Mouse (Mus musculus) embryonic facial prominence, embryonic 10.5 days (tissue): ENCODE data around the gene Wdr18. TPM values are rescaled to one million over a fixed set of nuclear protein-coding genes. Genes with fewer than 3 reads are reported as not detected.

Source experiments
- DNase-seq: peaks from one replicate; pipeline ENCODE4 v3.0.0-alpha.2; 2017; ENCODE audit warnings: low spot score
- H3K27ac ChIP-seq: fragments of 300-500 bp; sonication (generic); replicated peaks from 2 replicates; pipeline ENCODE4 v1.5.1; 2016; ENCODE audit warnings: mild to moderate bottlenecking
- H3K27me3 ChIP-seq: fragments of 300-500 bp; sonication (generic); replicated peaks from 2 replicates; pipeline ENCODE4 v1.6.1; 2016; ENCODE audit warnings: low read depth, mild to moderate bottlenecking; ENCODE audit not compliant: poor library complexity, severe bottlenecking
- H3K36me3 ChIP-seq: fragments of 300-500 bp; sonication (generic); replicated peaks from 2 replicates; pipeline ENCODE4 v1.6.1; 2016; ENCODE audit warnings: mild to moderate bottlenecking, moderate library complexity
- H3K4me1 ChIP-seq: fragments of 300-500 bp; sonication (generic); 2 replicates; pipeline ENCODE4 v1.6.1; 2016
- H3K4me3 ChIP-seq: fragments of 300-500 bp; sonication (generic); 2 replicates; pipeline ENCODE4 v1.5.1; 2016; ENCODE audit warnings: mild to moderate bottlenecking, moderate library complexity
- H3K9me3 ChIP-seq: fragments of 300-500 bp; sonication (generic); 2 replicates; pipeline ENCODE4 v1.6.1; 2016; ENCODE audit warnings: mild to moderate bottlenecking
- WGBS: fragments of 180-500 bp; shearing (Covaris S2); methylation state at CpG from one replicate; pipeline ENCODE4 v1.1.7; 2016; 5-methylcytosine and 5-hydroxymethylcytosine counted together
- polyA plus RNA-seq: library from polyadenylated mRNA; unstranded; fragments of >200 nt; fragmentation: Nextera tagmentation; extraction: Ambion mirVana; gene quantifications from 2 replicates; pipeline ENCODE4 v1.2.1, GENCODE M21; 2016

Gene Wdr18
- polyA plus RNA-seq, 1 experiment from 2014 or later: 166 TPM

DNA sequence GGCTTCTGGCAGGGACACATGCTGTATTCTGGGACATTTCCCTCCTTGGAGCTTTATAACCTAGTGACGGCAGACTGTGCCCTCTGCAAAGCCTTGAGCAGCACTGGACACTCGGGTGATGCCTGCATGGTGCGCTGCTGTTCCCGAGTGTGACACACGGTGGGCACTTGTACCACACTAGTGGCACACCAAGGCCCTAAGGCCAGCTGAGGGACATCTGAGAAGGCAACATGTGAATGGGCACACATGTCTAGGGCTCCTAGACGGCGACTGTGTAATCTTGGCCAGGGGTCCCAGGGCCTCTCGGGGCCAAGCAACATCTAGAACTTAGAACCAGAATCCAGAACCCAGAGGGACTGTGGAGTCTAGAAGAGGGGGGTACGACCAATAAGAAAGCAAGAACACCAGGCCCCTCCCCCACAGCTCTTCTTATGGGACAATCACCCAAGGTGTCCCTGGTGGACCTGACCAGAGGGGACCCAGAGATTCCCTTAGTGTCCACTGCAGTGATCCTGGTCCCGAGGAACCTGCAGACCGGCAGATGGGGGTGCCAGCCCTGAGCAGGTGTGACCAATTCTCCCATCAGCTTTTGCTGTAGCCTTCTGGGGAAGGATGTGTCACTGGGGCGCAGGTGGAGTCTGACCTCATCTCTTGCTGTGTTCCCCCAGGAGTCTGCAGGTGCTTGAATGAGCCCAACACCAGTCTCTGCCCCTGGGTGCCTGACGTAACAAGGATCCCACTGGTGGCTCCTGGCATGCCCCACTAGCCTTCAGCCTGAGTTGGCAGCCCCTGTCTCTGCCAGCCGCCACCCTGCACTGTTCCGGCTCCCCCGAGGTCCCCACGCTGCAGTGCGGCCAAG is 29.8 kb upstream of the Wdr18 start:
- Histone ChIP-seq H3K4me3 (peak overlapping the region; percentile 79), H3K36me3 (peaks cover 56% of the 10 kb centered on the region), H3K9me3 (no peaks in the 10 kb centered on the region), H3K27ac (peak overlapping the region; percentile 94), H3K4me1 (peaks cover 88% of the 10 kb centered on the region), H3K27me3 (no peaks in the 10 kb centered on the region)
- DNase-seq: no peak
- WGBS: 90% methylated on average over 18 of the region's 18 CpGs

DNA sequence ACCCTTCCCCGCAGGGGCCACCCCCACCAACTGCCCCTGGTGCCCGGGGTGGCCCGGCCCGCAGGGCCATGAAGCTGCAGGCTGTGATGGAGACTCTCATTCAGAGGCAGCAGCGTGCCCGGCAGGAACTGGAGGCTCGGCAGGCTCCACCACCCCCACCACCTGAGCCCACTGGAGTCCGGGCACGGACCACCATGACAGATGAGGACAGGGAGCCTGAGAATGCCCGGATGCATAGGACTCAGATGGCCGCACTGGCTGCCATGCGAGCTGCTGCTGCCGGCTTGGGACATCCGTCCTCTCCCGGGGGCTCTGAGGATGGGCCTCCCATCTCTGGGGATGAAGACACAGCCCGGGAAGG is 29.1 kb upstream of the Wdr18 start:
- no peak for DNase-seq
- H3K4me3 ChIP-seq: peak overlapping the region; percentile 42; the same call in 1 of the 2 replicates
- WGBS: 90% methylated on average over 16 of the region's 16 CpGs
- no peaks in the 10 kb centered on the region for H3K27me3 ChIP-seq
- H3K9me3 ChIP-seq: no peaks in the 10 kb centered on the region
- peaks cover 62% of the 10 kb centered on the region for H3K36me3 ChIP-seq
- 0 out of 2 replicates have a peak overlapping the region, but pooled peaks have one; percentile 24 for H3K27ac ChIP-seq
- peaks cover 84% of the 10 kb centered on the region for H3K4me1 ChIP-seq

DNA sequence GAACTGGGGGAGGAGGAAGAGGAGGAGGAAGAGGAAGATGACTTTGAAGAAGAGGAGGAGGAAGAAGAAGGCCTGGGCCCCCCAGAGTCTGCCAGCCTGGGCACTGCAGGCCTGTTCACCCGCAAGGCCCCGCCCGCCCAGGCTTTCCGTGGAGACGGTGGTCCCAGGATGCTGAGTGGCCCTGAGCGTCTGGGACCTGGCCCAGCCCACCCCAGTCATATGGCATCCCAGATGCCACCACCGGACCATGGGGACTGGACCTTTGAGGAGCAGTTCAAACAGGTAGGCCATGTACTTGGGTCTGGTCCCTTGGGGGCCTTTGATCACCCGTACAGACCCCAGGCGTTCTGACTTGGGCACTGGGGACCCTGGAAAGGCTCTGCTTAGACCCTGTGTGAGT is 28.2 kb upstream of the Wdr18 start:
- H3K36me3 ChIP-seq: peaks cover 72% of the 10 kb centered on the region
- 85% methylated on average over 9 of the region's 9 CpGs for WGBS

DNA sequence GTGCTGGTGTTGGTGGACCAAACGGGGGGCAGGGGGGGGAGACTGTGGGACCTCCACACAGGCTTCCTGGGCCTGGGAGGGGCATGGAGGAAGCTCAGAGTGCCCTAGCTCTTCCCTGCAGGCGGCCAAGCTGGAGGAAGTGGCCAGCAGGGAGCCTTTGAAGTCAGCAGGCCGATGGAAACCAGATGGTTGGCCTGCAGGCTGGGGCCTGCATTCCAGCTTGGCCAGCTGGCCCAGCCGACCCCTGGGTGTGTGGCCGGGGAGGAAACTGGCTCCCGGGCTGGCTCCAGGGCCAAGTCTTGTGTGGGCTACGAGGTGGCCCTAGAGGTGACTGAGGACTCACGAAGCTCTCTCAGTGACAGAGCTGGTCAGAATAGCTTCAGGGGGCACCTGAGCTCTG is 27.2 kb upstream of the Wdr18 start:
- peak overlapping the region; percentile 42 for H3K4me3 ChIP-seq
- H3K36me3 ChIP-seq: peaks cover 81% of the 10 kb centered on the region
- H3K9me3 ChIP-seq: no peaks in the 10 kb centered on the region
- DNase-seq: peak; percentile 88
- no peaks in the 10 kb centered on the region for H3K27me3 ChIP-seq
- peak overlapping the region; percentile 79 for H3K27ac ChIP-seq
- peaks cover 91% of the 10 kb centered on the region for H3K4me1 ChIP-seq
- 15% methylated on average over 8 of the region's 8 CpGs for WGBS

More for the DNA sequence above, 28.2 kb upstream of the Wdr18 start:
- no peaks in the 10 kb centered on the region for H3K9me3 ChIP-seq
- peak overlapping the region; percentile 79 for H3K27ac ChIP-seq
- H3K27me3 ChIP-seq: no peaks in the 10 kb centered on the region
- peak overlapping the region; percentile 42; the same call in 1 of the 2 replicates for H3K4me3 ChIP-seq
- peaks cover 82% of the 10 kb centered on the region for H3K4me1 ChIP-seq
- DNase-seq: no peak

DNA sequence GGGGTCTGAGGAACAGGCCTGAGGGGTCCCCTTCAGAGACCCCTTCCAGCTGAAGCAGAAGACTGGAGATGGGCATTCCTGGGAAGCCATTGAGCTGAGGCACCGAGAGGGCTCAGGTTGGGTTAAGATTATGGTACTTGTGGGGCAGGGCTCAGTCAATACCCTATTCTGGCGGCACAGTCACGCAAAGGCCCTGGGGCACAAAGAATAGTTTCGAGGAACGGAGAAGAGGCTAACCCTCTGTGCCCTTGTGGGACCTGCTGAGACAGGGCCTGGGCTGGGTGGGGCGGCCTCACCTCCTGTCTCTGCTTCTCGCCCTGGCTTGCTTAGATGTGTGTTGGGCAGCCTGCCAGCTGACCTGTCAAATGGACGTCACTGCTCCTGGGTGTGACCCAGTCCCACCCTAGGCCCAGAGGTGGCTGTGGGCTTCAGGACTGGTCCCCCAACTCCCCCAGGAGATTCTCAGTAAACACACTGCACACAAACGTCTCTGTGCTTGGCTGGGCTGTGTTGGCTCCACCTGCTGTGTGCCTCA is 26.7 kb upstream of the Wdr18 start:
- WGBS: 60% methylated on average over 9 of the region's 9 CpGs
- H3K36me3 ChIP-seq: peaks cover 86% of the 10 kb centered on the region

DNA sequence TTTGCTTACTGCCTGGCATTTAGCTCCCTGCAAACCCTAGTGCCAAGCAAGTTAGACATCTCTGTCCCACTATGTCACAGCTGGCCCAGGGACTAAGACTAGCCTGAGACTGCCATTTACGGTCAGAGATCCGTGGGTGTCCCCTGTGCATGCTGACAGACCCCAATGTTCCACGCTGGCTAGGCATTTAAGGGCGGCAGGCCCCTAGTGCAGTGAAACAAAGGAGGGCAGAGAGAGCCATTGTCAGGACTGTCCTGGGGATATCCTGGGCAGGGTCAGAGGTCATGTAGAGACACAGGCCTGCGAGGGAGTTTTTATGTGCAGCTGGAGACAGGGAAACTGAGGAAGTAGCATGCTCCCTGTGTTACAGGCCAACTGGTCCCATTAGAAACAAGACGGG is 26.1 kb upstream of the Wdr18 start:
- H3K4me3 ChIP-seq: peak overlapping the region; percentile 42
- no peaks in the 10 kb centered on the region for H3K9me3 ChIP-seq
- H3K27ac ChIP-seq: peak overlapping the region; percentile 79
- H3K27me3 ChIP-seq: no peaks in the 10 kb centered on the region
- H3K36me3 ChIP-seq: peaks cover 92% of the 10 kb centered on the region
- DNase-seq: no peak
- 47% methylated on average over 6 of the region's 6 CpGs for WGBS
- H3K4me1 ChIP-seq: peaks cover 92% of the 10 kb centered on the region

More for the DNA sequence above, 26.7 kb upstream of the Wdr18 start:
- Histone ChIP-seq H3K27me3 (no peaks in the 10 kb centered on the region), H3K4me3 (peak overlapping the region; percentile 42), H3K9me3 (no peaks in the 10 kb centered on the region), H3K4me1 (peaks cover 92% of the 10 kb centered on the region), H3K27ac (peak overlapping the region; percentile 79)
- no peak for DNase-seq

- no peaks in the 10 kb centered on the region for H3K9me3 ChIP-seq
- DNase-seq: no peak
- no peaks in the 10 kb centered on the region for H3K27me3 ChIP-seq
- H3K36me3 ChIP-seq: peaks cover 96% of the 10 kb centered on the region
- H3K4me3 ChIP-seq: peak overlapping the region; percentile 42
- peak overlapping the region; percentile 79 for H3K27ac ChIP-seq
- peaks cover 92% of the 10 kb centered on the region for H3K4me1 ChIP-seq
- WGBS: 74% methylated on average over 13 of the region's 13 CpGs
Observed at GRCm38 (mm10) chr10:79934272-79934721, 25.7 kb upstream of the Wdr18 start.

DNA sequence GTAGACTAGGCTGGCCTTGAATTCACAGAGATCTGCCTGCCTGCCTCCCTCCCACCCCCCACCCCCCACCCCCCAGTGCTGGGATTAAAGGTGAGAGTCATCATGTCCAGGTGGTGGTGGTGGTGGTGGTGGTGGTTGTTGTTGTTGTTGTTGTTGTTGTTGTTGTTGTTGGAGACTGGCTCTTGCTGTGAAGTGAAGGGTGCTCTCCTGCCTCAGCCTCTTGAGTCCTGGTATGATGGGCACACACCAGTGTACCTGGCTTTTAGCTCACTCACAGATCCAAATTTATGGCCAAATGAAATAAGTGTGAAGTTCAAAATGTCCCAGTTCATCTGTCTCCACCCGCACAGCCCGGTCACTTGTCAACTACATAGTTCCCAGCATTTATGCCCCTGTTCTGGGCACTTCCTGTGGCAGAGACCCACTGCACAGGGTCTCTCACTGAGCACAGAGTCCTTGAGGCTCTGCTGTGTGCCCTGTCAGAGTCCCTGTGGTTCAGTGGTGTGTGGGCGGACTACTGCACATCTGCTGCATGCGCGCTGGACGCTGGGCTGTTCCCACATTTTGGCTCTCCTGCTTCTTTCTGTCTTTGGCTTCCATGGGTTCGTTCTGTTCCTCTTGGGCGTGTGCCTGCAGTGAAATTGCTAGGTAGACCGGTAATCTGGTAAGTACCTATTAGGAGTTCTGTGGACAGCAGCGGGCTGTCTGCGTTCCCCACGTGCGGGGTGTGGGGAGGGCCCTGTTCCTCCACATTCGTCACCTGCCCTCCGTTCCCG is 25.0 kb upstream of the Wdr18 start:
- Histone ChIP-seq H3K9me3 (no peaks in the 10 kb centered on the region), H3K4me3 (0 out of 2 replicates have a peak overlapping the region, but pooled peaks have one; percentile 8), H3K36me3 (peaks cover 99% of the 10 kb centered on the region), H3K27me3 (no peaks in the 10 kb centered on the region), H3K27ac (0 out of 2 replicates have a peak overlapping the region, but pooled peaks have one; percentile 79), H3K4me1 (peaks cover 92% of the 10 kb centered on the region)
- no peak for DNase-seq
- WGBS: 91% methylated on average over 16 of the region's 16 CpGs

GRCm38 (mm10) chr10:79936284-79936910 is 23.6 kb upstream of the Wdr18 start:
- peaks cover 99% of the 10 kb centered on the region for H3K36me3 ChIP-seq
- 72% methylated on average over 10 of the region's 10 CpGs for WGBS

DNA sequence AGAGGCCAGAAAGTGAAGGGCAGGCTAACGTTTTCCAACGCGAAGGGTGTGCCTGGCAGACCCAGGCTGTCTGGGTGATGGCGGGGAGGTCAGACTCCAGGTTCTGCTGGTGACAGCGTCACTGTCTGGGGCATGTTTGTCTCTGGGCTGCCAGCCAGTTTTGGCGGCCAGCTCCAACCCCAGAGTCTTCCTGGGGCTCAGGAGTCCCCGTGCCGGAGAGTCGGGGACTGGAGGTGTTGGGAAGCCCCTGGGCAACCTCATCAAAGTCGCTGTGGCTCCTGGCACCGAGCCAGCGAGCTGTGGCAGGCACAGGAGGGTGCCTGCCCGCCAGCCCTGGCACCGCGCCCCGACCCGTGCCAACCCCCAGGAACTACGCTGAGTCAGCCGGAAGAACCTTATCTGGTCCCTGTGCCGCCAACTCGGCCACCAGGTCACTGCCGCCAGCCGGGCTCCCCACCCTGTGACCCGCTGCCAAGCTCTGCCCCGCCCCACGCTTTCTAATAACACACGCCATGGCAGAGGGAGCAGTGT is 23.0 kb upstream of the Wdr18 start:
- Histone ChIP-seq H3K27me3 (no peaks in the 10 kb centered on the region), H3K4me3 (no peak overlapping the region), H3K36me3 (peaks cover 99% of the 10 kb centered on the region), H3K4me1 (peaks cover 83% of the 10 kb centered on the region), H3K9me3 (no peaks in the 10 kb centered on the region), H3K27ac (0 out of 2 replicates have a peak overlapping the region, but pooled peaks have one; percentile 21)
- 83% methylated on average over 27 of the region's 27 CpGs for WGBS
- DNase-seq: no peak

More at GRCm38 (mm10) chr10:79936284-79936910, 23.6 kb upstream of the Wdr18 start:
- Histone ChIP-seq H3K4me1 (peaks cover 87% of the 10 kb centered on the region), H3K4me3 (0 out of 2 replicates have a peak overlapping the region, but pooled peaks have one; percentile 0), H3K27ac (no peak overlapping the region), H3K9me3 (no peaks in the 10 kb centered on the region), H3K27me3 (no peaks in the 10 kb centered on the region)
- DNase-seq: no peak

- H3K4me3 ChIP-seq: peak overlapping the region; percentile 8
- 46% methylated on average over 11 of the region's 11 CpGs for WGBS
- peaks cover 76% of the 10 kb centered on the region for H3K4me1 ChIP-seq
- peak overlapping the region; percentile 44; the same call in 1 of the 2 replicates for H3K27ac ChIP-seq
- no peaks in the 10 kb centered on the region for H3K9me3 ChIP-seq
- no peak for DNase-seq
- H3K36me3 ChIP-seq: peaks cover 96% of the 10 kb centered on the region
- no peaks in the 10 kb centered on the region for H3K27me3 ChIP-seq
Observed at GRCm38 (mm10) chr10:79937775-79938526, 22.0 kb upstream of the Wdr18 start.
